Mouse (Mus musculus) thymus, adult 18-20 months (tissue): ENCODE data around the gene Krt81.

ENCODE experiments used
- DNase-seq, 2 experiments: peaks; one replicate each; pipeline ENCODE4 v3.0.0; 2022; ENCODE audit warnings: mixed read lengths in 2 of 2

Gene Krt81

DNA sequence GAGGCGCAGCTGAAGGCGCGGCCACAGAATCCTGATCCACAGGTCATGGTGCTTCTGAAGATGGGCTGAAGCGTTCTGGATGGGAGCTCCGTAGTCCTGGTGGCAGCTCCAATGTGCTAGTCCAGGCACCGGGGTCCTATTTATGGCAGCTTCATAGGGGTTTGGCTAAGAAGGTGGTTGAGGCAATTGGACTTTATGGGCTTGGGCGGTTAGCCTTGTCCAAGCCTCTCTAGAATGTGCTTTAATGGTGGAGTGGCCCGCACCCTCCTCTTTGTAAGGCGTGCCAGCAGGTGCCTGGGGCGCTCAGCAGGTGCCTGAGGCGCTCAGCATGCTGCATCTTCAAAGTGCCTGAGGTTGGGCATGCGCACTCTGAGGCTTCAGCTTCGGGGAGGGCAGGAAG, at the start of gene Krt81:
Krt81 (minus strand) TSS at position 101 of the 400 bp plus-strand sequence.
- no peak for DNase-seq

DNA sequence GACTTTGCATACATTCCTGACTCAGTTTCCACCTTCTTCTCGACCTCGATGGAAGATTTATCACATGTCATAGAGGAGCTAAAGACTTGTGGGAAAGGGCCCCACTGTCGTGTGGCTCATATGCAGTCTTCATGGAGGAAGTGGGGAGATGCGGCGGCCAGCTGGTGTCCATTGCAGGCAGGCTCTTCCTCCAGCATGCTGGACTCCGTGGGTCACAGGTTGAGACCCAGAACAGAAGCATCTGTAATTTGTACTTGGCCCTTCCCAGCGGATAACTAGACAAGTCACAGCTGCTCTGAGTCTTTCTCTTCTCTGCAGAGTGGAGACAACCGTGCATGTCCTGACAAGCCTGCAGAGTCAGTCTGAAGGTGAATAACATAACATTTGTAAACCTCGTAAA, 44.7 kb upstream of the Krt81 start:
- DNase-seq: no peak

DNA sequence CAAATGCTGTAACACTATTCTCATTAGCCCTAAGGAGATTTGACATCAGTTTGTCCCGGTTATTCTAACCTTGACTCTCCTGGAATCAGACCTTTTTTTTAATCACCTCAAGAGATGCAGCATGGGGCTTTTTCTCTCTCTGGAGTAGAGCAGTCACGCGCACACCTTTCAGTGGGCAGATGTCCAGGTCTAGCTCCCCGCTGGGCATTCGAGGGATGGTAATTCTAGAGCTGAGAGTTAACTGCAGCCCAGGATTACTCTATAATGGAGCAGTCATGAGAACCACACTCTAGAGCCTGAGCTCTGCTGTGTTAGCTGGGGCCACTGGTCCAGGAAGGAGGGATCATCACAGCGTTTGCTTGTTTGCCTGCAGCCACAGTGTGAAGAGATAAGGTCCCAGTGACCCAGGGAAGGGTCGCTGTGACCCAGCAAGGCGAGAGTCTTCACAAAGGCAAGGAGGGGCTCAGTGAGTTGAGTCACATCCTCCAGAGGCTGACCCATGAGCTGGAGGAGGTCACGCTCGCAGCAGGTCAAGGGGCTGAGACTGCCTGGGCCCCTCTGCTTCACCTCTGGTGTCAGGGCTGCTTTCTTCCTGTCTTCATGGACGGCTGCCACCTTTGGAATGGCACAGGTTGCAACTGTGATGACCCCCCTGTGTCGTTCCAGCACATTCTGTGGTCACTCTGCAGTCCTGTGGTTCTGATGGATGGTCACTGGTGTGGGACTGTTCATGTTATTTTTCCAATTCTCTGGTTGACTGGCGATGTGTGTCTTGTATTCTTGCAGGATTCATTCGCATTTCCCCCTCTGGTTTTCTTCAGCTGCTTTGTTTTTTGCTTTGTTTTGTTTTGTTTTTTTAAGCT, 43.6 kb upstream of the Krt81 start:
- no peak for DNase-seq

DNA sequence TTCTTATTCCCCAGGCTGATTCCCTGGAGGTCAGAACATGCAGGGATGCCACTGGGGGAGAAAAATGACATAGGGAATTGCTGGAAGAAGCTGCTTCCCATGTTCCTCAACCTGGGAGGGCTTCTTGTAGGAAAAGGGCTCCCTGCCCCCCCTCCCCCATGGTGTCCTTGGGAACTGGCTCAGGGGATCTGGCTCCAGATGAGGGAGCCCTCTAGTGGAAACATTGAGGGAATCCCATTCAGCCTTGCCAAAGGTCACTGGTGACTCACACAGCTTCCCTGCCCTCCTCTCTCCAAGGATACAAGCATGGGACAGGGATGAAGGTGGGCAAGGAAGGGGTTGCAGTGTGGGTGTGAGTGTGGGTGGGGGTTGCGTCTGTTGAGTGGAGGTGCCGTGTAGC, 33.6 kb upstream of the Krt81 start:
- no peak for DNase-seq

DNA sequence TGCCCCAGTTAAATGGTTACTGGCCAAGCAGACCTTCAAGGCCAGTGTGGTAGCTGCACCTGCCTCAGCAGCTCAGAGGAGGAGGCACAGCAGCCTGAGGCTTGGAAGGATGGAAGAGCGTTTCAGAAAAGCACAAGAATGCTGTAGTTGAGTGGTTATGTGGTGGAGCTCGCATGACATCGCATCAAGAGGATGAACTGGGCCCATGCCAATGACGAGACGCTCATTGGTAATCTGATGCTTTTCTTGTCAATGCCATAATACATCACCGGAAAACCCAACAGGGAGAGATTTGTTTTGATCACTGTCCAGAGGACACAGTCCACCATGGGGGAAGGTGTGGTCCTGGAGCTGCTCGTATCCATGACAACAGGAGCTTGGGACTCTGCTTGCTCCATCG, 31.7 kb upstream of the Krt81 start:
- DNase-seq: no peak

DNA sequence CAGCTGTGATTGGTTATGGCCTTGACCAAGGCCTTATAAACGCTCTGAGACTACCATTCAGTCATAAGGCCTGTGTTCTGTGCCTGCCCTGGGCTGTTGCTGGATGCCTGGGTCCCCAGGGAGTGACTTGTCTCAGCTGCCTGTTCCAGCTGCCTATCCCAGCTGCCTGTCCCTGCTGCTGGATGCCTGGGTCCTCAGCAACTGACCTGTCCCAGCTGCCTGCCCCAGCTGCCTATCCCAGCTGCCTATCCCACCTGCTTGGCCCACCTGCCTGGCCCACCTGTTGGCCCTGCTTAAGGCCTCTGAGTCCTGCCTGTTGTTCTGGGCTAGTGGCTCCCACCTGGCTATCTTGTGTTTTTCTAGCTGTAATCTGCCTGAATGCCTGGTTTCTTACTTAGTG, 30.7 kb upstream of the Krt81 start:
- no peak for DNase-seq

DNA sequence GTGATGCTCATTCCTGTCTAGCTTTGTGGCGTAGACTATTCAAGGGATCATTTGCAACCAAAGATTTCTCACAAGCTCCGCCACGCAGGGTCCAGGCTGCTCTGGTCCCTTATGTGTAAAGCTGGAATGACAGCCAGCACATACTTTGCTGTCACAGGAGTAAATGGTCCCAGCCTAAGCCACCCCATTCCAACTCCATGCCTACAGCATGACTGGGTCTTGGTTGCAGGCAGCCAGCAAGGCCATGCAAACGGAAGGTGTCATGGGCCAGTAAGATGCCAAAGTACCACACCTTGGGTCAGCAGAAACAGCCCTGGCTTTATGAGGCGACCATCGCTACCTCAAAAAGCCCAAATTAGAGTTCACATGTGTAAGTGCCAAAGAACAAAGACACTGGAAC, 30.2 kb upstream of the Krt81 start:
- no peak for DNase-seq

DNA sequence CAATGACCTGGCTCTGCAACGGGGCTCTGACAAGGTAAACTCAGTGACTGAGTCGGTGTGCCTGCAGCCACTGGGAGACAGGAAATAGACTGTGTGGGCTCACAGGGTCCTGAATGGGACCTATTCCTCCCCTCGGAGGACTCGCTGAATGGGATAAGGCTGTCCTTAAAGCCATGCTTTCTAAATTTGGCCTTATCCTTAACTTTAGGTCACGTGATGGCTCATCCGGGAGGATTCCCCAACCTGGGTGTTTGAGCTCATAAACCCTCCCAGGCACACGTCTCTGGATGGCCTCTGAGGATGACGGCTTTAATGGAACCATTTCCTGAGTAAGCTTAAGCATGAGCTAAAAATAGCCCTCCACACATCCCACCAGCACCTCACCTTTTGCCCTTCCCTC, 29.2 kb upstream of the Krt81 start:
- DNase-seq: no peak

DNA sequence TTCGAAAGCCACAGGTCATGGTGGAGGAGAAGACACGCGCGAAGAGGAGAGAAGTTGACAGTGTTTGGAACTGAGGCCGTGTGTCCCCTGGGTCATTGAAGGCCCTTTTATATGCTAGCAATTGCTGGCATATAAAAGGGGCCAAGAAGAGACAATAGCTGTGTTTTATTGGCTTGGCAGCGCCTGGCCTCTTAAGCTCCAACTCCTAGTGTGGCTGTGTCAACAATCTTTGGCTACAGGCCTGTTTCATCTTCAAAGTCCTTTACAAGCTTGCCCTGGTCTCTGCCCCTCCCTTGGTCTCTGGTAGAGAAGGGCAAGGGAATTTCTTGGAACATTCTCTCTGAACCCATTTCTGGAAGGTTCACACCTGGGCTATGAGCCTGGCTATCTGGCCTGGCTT, 27.9 kb upstream of the Krt81 start, which contains the start of gene Krt83:
Krt83 (minus strand) TSS at position 82 of the 400 bp plus-strand sequence.
- no peak for DNase-seq

DNA sequence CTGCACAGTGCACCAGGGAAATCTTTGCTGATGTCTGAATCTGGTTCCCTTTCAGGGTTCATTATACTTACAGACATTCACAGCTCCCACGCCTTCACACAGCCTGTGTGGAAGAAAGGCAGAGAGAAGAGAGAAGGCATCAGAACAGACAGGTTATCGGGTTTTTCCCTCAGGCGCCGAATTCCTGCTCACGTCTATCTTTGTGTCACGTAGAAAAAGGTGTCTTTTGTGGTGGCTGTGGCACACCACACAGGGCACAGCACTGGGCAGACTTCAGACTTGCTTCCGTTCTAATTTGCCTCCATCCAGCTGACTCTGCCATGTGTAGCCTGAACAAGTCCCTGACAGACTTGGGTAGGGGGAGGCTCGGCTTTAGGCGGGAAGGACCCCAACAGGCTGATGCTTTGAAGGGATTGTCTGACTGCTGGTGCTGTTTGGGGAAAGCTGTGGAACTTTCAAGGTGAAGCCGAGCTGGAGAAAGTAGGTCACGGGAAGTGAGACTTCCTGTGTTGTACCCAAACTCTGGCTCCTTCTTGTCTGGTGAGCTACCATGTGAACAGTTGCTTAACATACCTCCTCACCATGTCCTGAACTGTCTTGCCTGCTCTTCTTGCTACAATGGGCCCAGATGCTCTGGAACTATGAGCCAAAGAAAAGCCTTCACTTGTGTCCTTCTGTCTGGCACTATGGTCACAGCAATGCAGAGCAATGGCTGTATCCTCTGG, 22.5 kb upstream of the Krt81 start:
- peak; percentile 28 to 49 for DNase-seq

DNA sequence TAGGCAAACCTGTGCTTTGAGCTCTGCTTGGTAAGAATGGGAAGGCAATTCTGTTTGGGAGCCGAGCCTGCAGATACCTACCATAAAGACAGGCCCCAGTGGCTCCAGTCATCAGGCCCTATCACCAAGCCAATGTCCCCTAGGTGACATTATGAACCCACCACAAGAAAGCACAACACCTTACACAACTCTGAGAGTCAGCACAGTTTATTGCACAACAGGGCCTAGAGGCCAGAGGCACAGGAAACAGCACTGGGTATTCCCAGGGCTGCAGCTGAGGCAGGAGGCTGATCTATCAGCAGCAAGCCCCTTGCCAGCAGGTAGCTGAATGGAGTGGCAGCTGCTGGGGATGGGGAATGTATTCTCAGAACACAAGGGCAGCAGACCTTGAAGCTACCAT, 21.4 kb upstream of the Krt81 start:
- no peak for DNase-seq

DNA sequence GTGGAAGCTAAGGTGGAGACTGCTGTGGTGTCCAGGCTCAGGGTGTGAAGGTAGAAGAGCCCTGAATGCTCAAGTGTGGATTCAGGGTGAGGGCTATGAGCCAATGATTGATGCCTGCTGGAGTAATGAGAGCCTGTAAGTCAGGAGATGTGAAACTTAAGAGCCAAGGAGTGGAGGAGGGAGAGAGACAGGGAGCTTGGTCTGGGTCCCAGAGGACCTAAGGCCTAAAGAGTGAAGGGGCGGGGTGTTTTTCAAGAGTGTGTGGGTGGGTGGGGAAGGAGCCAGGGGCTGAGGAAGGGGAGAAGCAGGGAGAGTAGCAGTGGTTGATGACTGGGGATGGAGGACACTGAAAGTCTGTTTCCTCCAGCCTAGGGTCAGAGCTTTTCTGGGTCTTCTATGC, 20.1 kb upstream of the Krt81 start:
- no peak for DNase-seq

DNA sequence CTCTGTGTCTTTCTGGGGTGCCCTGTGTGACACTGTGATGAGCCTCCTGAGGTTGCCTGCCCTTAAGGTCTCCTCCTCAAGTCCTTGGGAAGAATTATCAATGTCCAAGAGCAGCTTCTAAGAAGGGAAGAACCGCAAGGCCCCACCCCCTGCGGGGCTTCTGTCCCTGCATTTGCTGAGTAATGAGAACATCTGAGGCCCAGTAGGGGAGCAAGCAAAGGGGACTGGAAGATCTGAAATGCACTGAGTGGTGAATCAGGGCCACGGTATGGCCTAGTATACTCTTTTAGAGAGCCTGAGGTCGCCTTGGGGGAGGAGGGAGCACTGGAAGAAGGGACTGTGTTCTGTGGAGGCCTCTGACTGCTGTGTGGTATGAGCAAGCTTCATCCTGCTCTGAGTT, 18.5 kb upstream of the Krt81 start:
- no peak for DNase-seq

DNA sequence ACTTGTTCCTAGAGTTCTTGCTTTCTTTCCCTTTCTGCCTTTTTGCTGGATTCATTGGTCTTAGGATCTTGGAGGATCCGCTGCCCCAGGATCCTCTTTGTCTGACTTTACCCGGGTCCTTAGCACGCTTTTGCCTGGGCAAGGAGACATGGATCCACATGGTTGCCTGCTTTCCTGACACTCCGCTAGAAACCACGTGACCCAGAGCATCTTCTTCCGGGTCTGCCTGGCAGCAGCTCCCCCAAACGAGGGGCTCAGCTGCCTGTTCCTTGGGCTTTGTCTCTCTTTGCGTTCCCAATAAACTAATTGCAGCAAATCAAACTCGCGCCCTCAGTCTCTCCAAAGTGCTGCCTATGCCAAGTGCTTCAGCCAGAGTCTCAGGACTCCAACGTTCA, 16.1 kb upstream of the Krt81 start:
- DNase-seq: no peak

DNA sequence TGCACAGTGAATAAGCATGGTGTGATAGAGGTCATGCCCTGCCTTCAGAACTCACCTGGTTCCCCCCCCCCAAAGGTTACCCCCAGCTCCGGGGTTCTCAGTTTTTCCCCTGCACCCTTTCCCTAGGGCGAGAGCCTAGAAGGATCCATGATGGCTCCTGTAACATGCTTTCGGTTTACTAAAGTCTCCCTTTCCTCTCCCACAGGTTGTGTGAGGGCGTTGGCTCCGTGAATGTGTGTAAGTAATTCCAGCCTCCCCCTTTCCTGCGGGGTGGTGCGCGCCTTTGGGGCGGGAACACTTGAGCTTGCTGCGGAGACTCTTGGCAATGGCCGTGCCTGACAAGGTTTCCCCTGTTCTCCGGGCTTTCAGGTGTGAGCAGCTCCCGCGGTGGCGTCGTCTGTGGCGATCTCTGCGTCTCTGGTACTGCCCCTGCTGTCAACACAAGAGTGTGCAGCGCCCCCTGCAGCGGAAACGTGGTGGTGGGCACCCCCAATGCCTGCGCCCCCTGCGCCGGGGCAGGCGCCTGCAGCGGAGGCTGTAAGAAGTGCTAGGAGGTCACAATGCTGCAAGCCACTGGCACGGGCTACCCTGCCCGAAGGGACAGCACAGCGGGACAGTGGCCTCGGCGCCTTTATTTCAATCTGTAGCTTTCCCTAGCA, 15.6 kb upstream of the Krt81 start:
- peak; percentile 45 to 56 for DNase-seq

DNA sequence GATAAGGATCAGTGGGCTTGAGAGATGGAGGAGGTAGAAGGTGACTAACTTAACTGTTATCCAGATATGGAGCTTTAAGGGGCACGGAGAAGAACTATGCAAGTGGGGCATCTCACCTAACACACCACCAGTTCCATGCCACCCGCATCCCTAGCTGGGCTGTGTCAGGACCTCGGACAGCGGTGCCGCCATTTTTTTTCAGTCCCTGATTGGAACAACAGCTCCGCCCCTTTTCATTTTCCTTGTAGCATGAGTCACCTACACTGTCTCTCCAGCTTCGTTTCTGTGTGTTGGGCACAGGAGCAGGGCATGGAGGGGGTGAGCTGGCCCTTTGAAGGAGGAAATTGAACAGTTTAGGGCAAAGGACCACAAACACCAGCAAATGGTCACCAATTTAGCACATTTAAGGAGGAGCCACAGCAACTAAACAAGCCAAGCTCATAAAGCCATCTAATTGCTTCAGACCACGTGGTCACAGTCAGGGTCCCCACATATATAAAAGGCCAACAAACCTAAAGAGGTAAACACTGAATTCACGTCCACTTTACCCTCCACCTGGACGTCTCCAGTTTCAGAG, 9.5 kb upstream of the Krt81 start, which contains the start of gene Krt86:
Krt86 (plus strand) TSS at position 527 of the 577 bp plus-strand sequence.
- DNase-seq: no peak

DNA sequence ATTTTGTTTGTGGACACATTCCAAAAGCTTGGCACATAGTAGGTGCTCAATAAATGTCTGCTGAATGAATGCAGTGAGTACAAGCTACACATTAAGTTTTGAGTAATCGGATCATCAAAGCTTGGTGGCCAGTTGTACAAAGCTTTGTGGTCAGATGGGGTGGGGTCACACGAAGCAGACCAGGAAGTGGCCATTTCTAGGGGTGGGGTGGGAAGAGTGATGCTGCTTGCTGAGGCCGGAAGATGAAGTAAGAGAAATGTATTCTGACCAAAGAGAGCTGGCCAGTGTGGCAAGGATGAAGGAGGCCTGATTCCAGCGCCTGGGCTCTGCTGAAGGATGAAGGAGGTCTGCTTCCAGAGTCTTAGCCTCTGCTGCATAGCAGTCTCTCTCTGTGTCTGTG, 5.5 kb upstream of the Krt81 start:
- no peak for DNase-seq

DNA sequence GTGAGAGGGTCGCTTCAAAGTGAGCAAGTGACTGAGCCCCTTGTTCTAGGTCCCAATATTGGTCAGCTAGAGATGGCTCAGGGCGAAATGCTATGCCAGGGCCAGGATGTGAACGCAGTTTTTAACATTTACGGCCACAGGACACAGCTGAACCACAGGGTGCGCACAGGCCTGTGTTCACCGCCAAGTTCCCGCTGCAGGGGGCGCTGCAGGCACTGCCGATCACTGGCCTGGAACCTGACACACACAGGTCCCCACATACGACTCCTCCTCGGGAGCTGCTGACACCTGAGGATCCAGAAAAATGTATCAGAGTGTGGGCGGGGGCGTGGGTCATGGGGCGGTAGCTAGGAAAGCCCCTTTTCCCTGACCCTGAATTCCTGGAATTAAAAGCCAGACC, 4.3 kb downstream of the Krt81 start:
- no peak for DNase-seq

DNA sequence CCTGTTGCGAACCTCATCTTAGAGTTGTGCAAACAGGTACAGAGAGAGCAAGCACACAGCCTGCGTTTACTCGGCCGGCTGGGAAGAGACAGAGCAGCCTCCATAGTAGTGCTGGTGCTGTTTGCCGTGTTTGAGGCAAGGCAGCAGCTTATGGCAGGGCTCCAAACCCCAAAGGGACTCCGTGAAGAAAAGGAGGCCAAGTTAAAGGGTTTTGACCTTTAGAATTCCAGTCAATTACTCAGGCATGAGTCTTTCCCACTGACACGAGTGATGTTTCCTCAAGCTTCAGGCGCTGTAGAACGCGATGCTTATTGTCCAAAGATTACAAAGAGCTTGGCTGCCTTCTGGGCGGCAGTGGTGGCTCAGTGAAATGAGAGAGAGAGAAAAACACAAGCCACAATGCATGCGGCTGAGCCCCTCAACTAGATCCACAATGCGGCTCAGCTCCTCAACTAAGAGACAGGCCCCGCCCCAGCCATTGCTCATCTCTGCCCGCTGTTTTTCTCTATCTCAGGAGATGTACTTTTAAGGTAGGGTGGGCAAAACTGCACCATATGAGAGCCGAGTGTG, 5.1 kb downstream of the Krt81 start:
- DNase-seq: no peak

DNA sequence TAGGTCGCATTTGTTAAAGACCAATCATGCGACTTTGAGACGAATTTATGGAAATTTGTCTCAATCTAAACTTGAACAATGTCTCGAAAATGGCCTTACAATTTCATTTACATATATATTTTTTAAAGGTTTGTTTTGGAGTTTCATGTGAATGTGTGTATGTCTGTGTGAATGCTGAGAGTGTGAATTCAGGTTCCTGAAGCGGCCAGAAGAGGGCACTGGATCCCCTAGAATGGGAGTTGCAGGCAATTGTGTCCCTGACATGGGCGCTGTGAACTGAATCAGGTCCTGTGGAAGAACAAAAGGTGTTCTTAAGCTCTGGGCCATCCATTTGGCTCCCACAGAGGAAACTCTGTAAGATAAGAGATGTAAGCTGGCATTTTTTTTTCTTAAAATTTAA, 7.7 kb downstream of the Krt81 start:
- DNase-seq: no peak

DNA sequence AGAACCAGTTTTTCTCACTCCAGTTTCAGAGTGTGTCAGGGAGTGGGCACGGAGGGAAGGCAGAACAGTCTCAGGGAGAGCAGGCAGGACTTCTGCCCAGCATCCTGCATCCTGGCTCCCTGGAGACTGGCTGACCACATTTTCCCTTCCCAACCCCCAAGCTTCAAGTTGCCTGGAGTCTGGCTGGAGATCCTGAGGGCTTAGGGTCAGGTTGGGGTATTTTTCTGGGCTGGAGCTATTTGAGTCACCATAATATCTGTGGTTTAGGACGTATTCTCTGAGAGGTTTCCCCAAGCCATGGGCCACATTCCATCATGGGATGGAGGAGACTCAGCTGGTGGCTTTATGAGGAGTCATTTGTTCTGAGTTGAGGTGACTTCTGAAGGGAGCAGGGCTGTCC, 8.3 kb downstream of the Krt81 start:
- no peak for DNase-seq

DNA sequence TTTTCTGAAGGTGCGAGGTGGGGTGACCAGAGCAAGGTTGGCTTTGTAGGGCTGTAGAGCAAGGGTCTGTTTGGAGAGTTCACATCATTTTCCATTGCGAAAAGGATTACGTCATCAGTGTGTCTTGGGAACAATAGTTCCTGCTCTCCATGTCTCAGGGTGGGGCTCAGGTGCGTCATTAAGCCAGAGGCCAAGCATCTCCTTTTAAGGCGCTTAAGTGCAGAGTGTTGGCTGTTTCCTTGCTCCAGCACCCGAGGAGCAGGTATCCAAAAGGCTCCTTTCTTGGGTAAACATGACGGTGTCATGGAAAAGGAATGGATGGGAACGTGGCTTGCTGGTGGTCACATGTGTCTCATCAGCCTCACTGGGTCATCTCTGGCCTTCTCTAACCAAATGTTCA, 8.8 kb downstream of the Krt81 start:
- DNase-seq: no peak
